Mouse (Mus musculus) liver, embryonic 16.5 days (tissue): Measurements from ENCODE around the gene Papln. TPM values are rescaled to one million over a fixed set of nuclear protein-coding genes. Genes with fewer than 3 reads are reported as not detected.

ENCODE experiments used
- ATAC-seq: fragments of 200-750 bp; cut with Nextera tagmentation; 2 replicates; pipeline ENCODE4 v1.8.0; 2017; ENCODE audit warnings: low read depth, mild to moderate bottlenecking, moderate number of reproducible peaks, moderate library complexity
- H3K27ac ChIP-seq: fragments of 300-500 bp; sonication (generic); 2 replicates; pipeline ENCODE4 v1.5.1; 2014; ENCODE audit warnings: mild to moderate bottlenecking, low read length
- H3K27me3 ChIP-seq: fragments of 300-500 bp; sonication (generic); 2 replicates; pipeline ENCODE4 v1.6.1; 2014; ENCODE audit warnings: low read depth, low read length, mixed read lengths; ENCODE audit not compliant: control insufficient read depth, insufficient read depth
- H3K36me3 ChIP-seq: fragments of 300-500 bp; sonication (generic); 2 replicates; pipeline ENCODE4 v1.6.1; 2014; ENCODE audit warnings: mild to moderate bottlenecking; ENCODE audit not compliant: control insufficient read depth, insufficient read depth
- H3K4me1 ChIP-seq: fragments of 300-500 bp; sonication (generic); 2 replicates; pipeline ENCODE4 v1.6.1; 2014; ENCODE audit warnings: low read depth, low read length, mixed read lengths; ENCODE audit not compliant: control insufficient read depth
- H3K4me2 ChIP-seq: fragments of 300-500 bp; sonication (generic); 2 replicates; pipeline ENCODE4 v1.6.1; 2014; ENCODE audit warnings: low read depth, low read length, mixed read lengths
- H3K4me3 ChIP-seq: fragments of 300-500 bp; sonication (generic); 2 replicates; pipeline ENCODE4 v1.5.1; 2014; ENCODE audit warnings: low read depth, mild to moderate bottlenecking, low read length
- H3K9ac ChIP-seq: fragments of 300-500 bp; sonication (generic); 2 replicates; pipeline ENCODE4 v1.6.1; 2014; ENCODE audit warnings: low read depth, low read length
- H3K9me3 ChIP-seq: fragments of 300-500 bp; sonication (generic); replicated peaks from 2 replicates; pipeline ENCODE4 v1.6.1; 2016; ENCODE audit warnings: low read length; ENCODE audit not compliant: control insufficient read depth
- WGBS: fragments of 180-500 bp; shearing (Covaris S2); extraction: QIAGEN DNeasy Blood & Tissue Kit; methylation state at CpG from one replicate; pipeline ENCODE4 v1.1.7; 2014; ENCODE audit not compliant: insufficient replicate concordance; 5-methylcytosine and 5-hydroxymethylcytosine counted together
- polyA plus RNA-seq: library from polyadenylated mRNA; unstranded; fragments of >200 nt; fragmentation: Nextera tagmentation; extraction: Ambion mirVana; gene quantifications from 2 replicates; pipeline ENCODE4 v1.2.1, GENCODE M21; 2015

The Papln gene
- polyA plus RNA-seq, 1 experiment from 2014 or later: 1.7 TPM

DNA sequence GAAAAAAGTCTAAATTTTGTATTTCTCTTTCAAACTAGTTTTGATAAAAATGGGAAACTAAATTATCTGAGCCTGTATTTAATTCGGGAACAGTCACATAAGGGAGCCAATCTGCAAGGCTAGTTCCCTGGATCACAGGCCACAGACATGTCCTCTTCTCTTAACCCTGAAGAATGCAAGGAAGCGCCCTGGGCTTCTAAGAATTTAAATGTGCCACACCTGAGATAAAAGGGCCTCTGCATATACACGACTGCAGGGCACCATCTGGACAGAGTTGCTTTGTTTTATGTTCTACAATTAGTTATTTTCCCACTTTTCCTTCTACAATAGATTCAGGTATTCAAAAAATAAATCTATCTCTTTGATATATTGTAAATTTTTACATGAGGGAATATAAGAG lies 67.0 kb downstream of the Papln start:
- Histone ChIP-seq H3K36me3 (peaks cover 11% of the 10 kb centered on the region), H3K27ac (no peak overlapping the region), H3K9ac (no peak overlapping the region), H3K27me3 (no peaks in the 10 kb centered on the region), H3K4me3 (no peak overlapping the region), H3K9me3 (no peaks in the 10 kb centered on the region), H3K4me2 (no peak overlapping the region), H3K4me1 (no peaks in the 10 kb centered on the region)
- ATAC-seq: no peak
- 48% methylated on average over 3 of the region's 3 CpGs for WGBS

DNA sequence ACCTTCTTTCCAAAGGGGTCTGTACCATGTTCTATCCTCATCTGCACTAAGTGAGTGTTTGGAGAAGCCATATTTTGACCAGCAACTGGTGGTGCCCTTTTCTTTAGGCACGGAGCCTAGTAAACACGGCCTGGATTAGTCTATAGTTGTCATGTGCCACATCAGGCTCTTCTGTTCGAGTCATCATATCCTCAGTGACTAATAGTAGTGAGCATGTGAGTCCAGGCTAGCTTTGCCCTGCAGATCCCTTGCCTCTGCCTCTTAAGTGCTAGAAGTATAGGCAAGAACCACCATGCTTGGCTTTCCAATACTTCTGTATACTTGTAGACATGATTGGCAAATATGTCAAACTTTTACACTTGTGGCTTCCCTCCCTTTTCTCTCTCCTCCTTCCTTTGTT lies 70.5 kb downstream of the Papln start:
- WGBS: 83% methylated on average over 3 of the region's 3 CpGs

DNA sequence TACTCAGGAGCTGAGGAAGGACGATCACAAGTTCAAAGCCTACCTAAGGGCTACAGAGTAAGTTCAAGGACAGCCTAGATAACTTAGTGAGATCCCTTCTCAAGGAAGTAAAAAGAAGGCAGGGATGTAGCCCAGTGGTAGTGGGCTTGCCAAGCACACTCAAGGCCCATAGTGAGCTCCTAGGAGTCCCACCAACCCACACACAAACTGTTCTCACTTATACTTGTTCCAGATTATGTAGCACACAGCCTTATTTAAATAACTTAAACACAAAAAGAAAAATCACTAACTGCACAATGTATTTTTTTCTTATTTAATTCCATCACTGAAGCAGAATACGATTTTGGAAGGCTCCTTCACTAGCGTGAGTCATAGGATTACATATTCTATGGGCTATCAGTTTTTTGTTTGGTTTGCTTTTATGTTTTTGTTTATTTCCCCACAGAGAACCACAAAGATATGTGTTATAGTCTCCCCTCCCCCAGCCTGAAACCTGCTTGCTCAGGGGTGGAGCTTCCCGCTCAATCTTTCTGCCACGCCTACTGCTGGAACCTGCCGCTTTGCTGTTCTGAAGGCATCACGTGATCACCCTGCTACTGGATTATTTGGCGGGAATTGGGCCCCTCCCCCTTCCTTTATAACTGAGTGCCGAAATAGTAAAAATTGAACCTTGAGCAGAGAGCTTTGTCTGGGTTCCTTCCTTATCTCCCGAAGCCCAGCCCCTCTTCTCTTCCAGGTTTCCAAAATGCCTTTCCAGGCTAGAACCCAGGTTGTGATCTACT lies 78.2 kb downstream of the Papln start:
- no peak for ATAC-seq
- Histone ChIP-seq H3K9ac (no peak overlapping the region), H3K4me2 (no peak overlapping the region), H3K27ac (no peak overlapping the region), H3K27me3 (no peaks in the 10 kb centered on the region), H3K4me3 (no peak overlapping the region), H3K36me3 (no peaks in the 10 kb centered on the region), H3K4me1 (no peaks in the 10 kb centered on the region), H3K9me3 (no peaks in the 10 kb centered on the region)
- WGBS: 76% methylated on average over 10 of the region's 10 CpGs

More for the DNA sequence above, 70.5 kb downstream of the Papln start:
- Histone ChIP-seq H3K36me3 (peaks cover 10% of the 10 kb centered on the region), H3K4me2 (no peak overlapping the region), H3K4me3 (no peak overlapping the region), H3K27ac (no peak overlapping the region), H3K9ac (no peak overlapping the region), H3K4me1 (no peaks in the 10 kb centered on the region), H3K27me3 (no peaks in the 10 kb centered on the region), H3K9me3 (no peaks in the 10 kb centered on the region)
- no peak for ATAC-seq

Other genes starting within 250 kb of the Papln start
- gene Dcaf4, start 243.2 kb upstream of the Papln start, polyA plus RNA-seq: 15.5 and 18.3 TPM in 2 replicates
- gene Zfyve1, start 166.4 kb upstream of the Papln start, polyA plus RNA-seq: 9.4 and 9.9 TPM in 2 replicates
- gene Rbm25, start 132.4 kb upstream of the Papln start, polyA plus RNA-seq: 82.1 and 83.0 TPM in 2 replicates
- 19.2 and 22.5 TPM in 2 replicates for gene Psen1, start 75.5 kb upstream of the Papln start, polyA plus RNA-seq
- gene Numb, start 158.3 kb downstream of the Papln start, polyA plus RNA-seq: 16.8 and 17.4 TPM in 2 replicates
- gene Riox1, start 187.0 kb downstream of the Papln start, polyA plus RNA-seq: 4.4 and 4.6 TPM in 2 replicates
- gene Heatr4, start 221.2 kb downstream of the Papln start, polyA plus RNA-seq: not detected in 2 replicates
- gene Acot2, start 224.2 kb downstream of the Papln start, polyA plus RNA-seq: 11.2 and 12.3 TPM in 2 replicates
- 30.2 and 36.4 TPM in 2 replicates for gene Acot1, start 245.9 kb downstream of the Papln start, polyA plus RNA-seq